Mouse (Mus musculus) erythroblast, embryonic 14.5 days (primary cell): ENCODE data around the gene Dnah8. TPM values are rescaled to one million over a fixed set of nuclear protein-coding genes. Genes with fewer than 3 reads are reported as not detected.

ENCODE experiments used
- H3K27me3 ChIP-seq: 2 replicates; pipeline ENCODE4 v1.6.1; 2012; ENCODE audit warnings: inconsistent platforms; ENCODE audit not compliant: control insufficient read depth
- H3K36me3 ChIP-seq: 2 replicates; pipeline ENCODE4 v1.6.1; 2012; ENCODE audit warnings: mild to moderate bottlenecking, inconsistent platforms; ENCODE audit not compliant: control insufficient read depth
- H3K4me1 ChIP-seq: 2 replicates; pipeline ENCODE4 v1.6.1; 2012; ENCODE audit warnings: inconsistent platforms; ENCODE audit not compliant: control insufficient read depth
- H3K4me3 ChIP-seq: replicated peaks from 2 replicates; pipeline ENCODE3; 2012; ENCODE audit warnings: moderate library complexity, mild to moderate bottlenecking, inconsistent platforms
- H3K9me3 ChIP-seq: 2 replicates; pipeline ENCODE4 v1.6.1; 2012; ENCODE audit warnings: low read length, inconsistent platforms, mixed read lengths; ENCODE audit not compliant: control insufficient read depth
- GATA1 ChIP-seq: IDR thresholded peaks from 2 replicates; pipeline ENCODE4 v1.6.1; 2012; ENCODE audit warnings: low read length, inconsistent platforms, mixed read lengths
- TAL1 ChIP-seq: IDR thresholded peaks from 3 replicates; pipeline ENCODE4 v1.6.1; 2012; ENCODE audit warnings: low read length, inconsistent platforms, mixed read lengths
- polyA plus RNA-seq: library from polyadenylated mRNA; stranded (reverse); fragments of >175 nt; gene quantifications from 2 replicates; pipeline ENCODE4 v1.2.3, GENCODE M21; 2012

The Dnah8 gene
- polyA plus RNA-seq, 1 experiment = 0.08 TPM

- TF ChIP-seq TAL1 = no peak
- no peak for TF ChIP-seq GATA1
- Histone ChIP-seq H3K36me3 (no peaks in the 10 kb centered on the region), H3K4me1 (no peaks in the 10 kb centered on the region), H3K9me3 (no peaks in the 10 kb centered on the region; the same call in 1 of the 2 replicates), H3K27me3 (no peaks in the 10 kb centered on the region), H3K4me3 (no peak overlapping the region)
Measured at GRCm38 (mm10) chr17:30673023-30673422, 48.9 kb downstream of the Dnah8 start.

- Histone ChIP-seq H3K9me3 (peaks cover 2% of the 10 kb centered on the region; the same call in 1 of the 2 replicates), H3K36me3 (no peaks in the 10 kb centered on the region)
- TF ChIP-seq TAL1 (no peak), GATA1 (no peak)
Measured at GRCm38 (mm10) chr17:30675021-30675740, 51.0 kb downstream of the Dnah8 start.

GRCm38 (mm10) chr17:30678523-30678922, 54.4 kb downstream of the Dnah8 start:
- H3K4me1 ChIP-seq = no peaks in the 10 kb centered on the region
- H3K4me3 ChIP-seq = no peak overlapping the region
- no peaks in the 10 kb centered on the region for H3K27me3 ChIP-seq
- no peaks in the 10 kb centered on the region for H3K36me3 ChIP-seq
- TF ChIP-seq GATA1 (no peak), TAL1 (no peak)
- H3K9me3 ChIP-seq = peaks cover 2% of the 10 kb centered on the region; the same call in 1 of the 2 replicates

More at GRCm38 (mm10) chr17:30675021-30675740, 51.0 kb downstream of the Dnah8 start:
- Histone ChIP-seq H3K4me3 (no peak overlapping the region), H3K4me1 (no peaks in the 10 kb centered on the region), H3K27me3 (no peaks in the 10 kb centered on the region)

DNA sequence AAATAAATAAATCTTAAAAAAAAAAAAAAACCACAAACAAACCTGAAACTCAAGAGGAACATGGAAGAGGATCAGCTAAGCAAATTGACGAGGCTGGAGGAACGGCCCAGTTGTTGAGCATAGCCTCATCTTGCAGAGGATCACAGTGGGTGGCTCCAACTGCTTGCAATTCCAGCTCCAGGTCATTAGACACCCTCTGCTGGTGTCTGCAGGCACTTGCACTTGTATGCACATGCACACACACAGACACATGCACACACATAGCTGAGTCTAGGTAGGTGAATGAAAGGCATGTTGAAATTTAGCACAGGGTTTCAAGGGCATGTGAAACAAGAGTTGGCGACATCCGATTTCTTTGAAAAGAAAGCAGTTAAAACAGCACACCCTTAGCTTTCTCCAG, 55.5 kb downstream of the Dnah8 start:
- Histone ChIP-seq H3K4me3 (no peak overlapping the region), H3K36me3 (no peaks in the 10 kb centered on the region), H3K9me3 (peaks cover 2% of the 10 kb centered on the region; the same call in 1 of the 2 replicates), H3K27me3 (no peaks in the 10 kb centered on the region), H3K4me1 (no peaks in the 10 kb centered on the region)
- TF ChIP-seq GATA1 (no peak), TAL1 (no peak)

- no peaks in the 10 kb centered on the region for H3K4me1 ChIP-seq
- TF ChIP-seq TAL1 (no peak), GATA1 (no peak)
- no peaks in the 10 kb centered on the region for H3K36me3 ChIP-seq
- no peak overlapping the region for H3K4me3 ChIP-seq
- no peaks in the 10 kb centered on the region for H3K27me3 ChIP-seq
- peaks cover 2% of the 10 kb centered on the region; the same call in 1 of the 2 replicates for H3K9me3 ChIP-seq
Measured at GRCm38 (mm10) chr17:30681604-30682003, 57.5 kb downstream of the Dnah8 start.

GRCm38 (mm10) chr17:30690181-30690580, 66.0 kb downstream of the Dnah8 start:
- Histone ChIP-seq H3K4me3 (no peak overlapping the region), H3K4me1 (no peaks in the 10 kb centered on the region), H3K27me3 (no peaks in the 10 kb centered on the region), H3K36me3 (no peaks in the 10 kb centered on the region), H3K9me3 (no peaks in the 10 kb centered on the region)
- TF ChIP-seq GATA1 (no peak), TAL1 (no peak)

DNA sequence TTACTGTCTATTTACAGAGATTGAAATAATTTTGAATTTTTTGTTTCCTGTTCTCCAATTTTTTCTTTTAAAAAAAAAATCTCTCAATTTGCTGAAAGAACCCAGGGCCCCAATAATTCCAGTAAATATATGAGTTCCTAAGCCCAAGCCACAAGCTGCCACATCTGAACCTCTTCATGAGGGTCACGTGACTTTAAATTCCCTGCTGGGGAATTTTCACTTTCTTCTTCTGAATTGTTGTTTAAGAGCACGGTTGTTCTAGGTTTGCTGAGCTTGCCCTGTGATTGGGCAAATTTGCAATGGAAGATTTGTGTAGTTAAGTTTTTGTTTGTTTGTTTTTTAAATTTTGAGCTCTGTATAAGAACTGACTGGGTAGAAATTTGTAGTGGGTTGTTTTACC, 67.3 kb downstream of the Dnah8 start:
- no peaks in the 10 kb centered on the region for H3K27me3 ChIP-seq
- H3K36me3 ChIP-seq = no peaks in the 10 kb centered on the region
- H3K9me3 ChIP-seq = no peaks in the 10 kb centered on the region
- TF ChIP-seq GATA1 (no peak), TAL1 (no peak)
- H3K4me1 ChIP-seq = no peaks in the 10 kb centered on the region
- no peak overlapping the region for H3K4me3 ChIP-seq

- H3K9me3 ChIP-seq = no peaks in the 10 kb centered on the region
- TF ChIP-seq TAL1 (no peak), GATA1 (no peak)
- no peaks in the 10 kb centered on the region for H3K36me3 ChIP-seq
- H3K4me3 ChIP-seq = no peak overlapping the region
- H3K4me1 ChIP-seq = no peaks in the 10 kb centered on the region
- H3K27me3 ChIP-seq = no peaks in the 10 kb centered on the region
Measured at GRCm38 (mm10) chr17:30694281-30694680, 70.1 kb downstream of the Dnah8 start.

DNA sequence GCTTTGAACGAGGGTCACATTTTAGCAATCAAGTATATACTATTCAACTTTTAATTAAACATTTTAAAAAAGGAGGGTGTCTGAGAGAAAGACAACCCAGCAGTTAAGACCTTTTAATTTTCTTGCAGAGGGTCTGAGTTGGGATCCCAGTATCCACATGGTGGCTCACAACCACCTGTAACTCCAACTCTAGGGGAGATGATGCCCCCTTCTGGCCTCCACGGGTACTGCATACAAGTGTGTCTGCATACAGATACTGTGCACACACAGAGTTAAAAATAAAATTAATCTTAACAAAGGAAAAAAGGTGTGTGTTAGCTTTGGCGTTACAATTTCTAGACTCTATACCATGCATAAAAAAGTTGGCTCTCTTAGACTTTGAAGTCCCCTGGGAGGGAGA, 90.6 kb downstream of the Dnah8 start:
- Histone ChIP-seq H3K4me3 (no peak overlapping the region), H3K4me1 (no peaks in the 10 kb centered on the region), H3K36me3 (no peaks in the 10 kb centered on the region), H3K27me3 (no peaks in the 10 kb centered on the region), H3K9me3 (peaks cover 4% of the 10 kb centered on the region; the same call in 1 of the 2 replicates)
- TF ChIP-seq GATA1 (no peak), TAL1 (no peak)
